Mouse (Mus musculus) layer of hippocampus, adult 2 months (tissue): ENCODE data around the gene 4933417A18Rik. TPM values are rescaled to one million over a fixed set of nuclear protein-coding genes. Genes with fewer than 3 reads are reported as not detected.
A peak's percentile ranks its signal among the peaks of the same experiment; 100 is the strongest.
"Not testable (repeated sequence)": the region's sequence is repeated elsewhere in the genome, so short reads cannot be mapped to it uniquely, and the experiment has no call there.

ENCODE experiments used
- DNase-seq, 2 experiments: peaks; one replicate each; pipeline ENCODE4 v3.0.0; 2022; ENCODE audit warnings: low spot score in 2 of 2
- H3K27ac ChIP-seq: fragments of 200-600 bp; 2 replicates; pipeline ENCODE4 v1.8.1; 2022
- H3K4me3 ChIP-seq: fragments of 200-600 bp; 2 replicates; pipeline ENCODE4 v1.8.1; 2022; ENCODE audit warnings: mild to moderate bottlenecking
- CTCF ChIP-seq: fragments of 200-600 bp; conservative IDR thresholded peaks from 2 replicates; pipeline ENCODE4 v1.8.1; 2022; ENCODE audit warnings: antibody characterized with exemption, mild to moderate bottlenecking, moderate library complexity
- total RNA-seq, 2 experiments: library from RNA; stranded (reverse); gene quantifications; 2 replicates each; pipeline ENCODE4 v1.2.3; 2021

4933417A18Rik gene
- total RNA-seq, 2 experiments from 2014 or later = not detected

DNA sequence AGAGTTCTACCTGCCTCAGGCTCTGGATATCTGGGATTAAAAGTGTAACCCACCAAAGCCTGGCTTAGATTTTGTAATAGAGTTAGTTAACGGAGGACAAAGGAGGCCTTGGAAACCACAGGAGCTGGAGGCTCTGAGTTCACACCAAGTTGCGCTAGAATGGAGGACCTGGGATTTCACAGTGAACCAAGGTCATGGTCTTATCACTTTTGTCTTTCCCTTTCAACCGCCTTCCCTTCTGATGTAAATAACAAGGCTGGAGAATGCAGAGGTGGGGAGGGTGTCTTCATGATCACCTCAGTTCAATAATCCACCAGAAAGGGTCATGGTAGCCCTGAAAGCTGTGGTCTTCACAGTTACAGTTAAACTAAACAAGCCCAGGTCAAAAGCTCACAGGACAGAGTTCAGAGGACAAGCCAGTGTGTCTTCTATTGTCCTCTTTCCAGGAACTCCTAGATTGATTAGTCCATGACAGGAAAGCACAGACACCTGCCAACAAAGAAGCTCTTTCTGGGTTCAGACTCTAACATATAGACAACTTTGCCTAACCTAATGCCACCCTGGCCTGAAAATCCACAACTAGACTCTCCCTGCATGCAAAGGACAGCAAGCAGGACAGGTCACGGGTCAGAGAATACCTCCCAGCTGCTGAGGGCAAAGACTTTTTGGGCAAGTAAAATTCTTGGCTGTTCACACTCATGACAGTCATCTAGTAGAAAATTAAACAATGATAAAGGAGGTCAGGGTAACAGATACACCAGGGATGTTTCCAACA lies 37.0 kb downstream of the 4933417A18Rik start:
- no peak for DNase-seq
- TF ChIP-seq CTCF = no peak
- Histone ChIP-seq H3K27ac (no peak overlapping the region), H3K4me3 (no peak overlapping the region)

DNA sequence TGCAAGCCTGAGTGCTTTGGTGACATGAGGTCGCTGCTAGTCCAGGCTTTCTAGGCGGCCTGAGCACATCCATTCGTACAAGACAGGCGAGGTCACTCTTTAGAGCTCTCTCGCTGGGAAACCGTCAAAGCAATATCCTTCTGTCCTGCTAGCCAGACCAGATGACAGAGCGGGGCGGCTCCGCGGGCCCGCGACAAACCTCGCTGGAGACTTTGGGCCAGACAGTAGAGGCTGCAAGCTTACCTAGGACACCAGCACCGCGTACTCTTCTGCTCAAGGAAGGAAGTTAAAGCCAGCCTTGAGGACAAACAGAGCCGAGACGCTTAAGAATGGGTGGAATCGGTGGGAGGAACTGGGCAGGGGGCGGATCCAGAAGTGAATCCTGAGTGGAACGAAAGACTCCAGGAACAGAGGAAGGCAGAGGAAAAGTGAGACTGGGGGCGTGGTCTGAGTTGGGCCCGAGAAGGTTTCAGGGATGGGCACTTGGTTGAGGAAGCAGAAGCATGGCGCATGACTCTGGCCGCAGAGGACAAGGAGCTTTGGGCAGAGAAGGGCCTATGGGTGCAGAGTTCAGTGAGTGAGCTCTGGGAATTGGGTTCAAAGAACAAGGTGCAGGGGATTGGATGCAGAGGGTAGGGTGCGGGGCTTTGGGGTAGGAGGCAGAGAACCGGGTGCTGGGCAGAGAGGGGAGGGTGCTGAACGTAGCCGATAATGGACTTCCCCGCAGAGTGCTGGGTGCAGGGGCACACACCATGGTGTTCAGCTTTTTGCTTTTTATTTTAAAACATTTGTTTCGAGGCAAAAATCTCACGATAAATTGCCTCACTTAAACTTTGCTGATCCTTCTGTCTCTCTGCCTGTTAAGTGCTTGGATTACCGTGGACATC lies 39.5 kb downstream of the 4933417A18Rik start, which contains the start of gene Eci3:
Gene Eci3, minus strand, starts transcription at position 300 of the 887 bp plus-strand sequence.
- no peak for DNase-seq
- peak within 1 kb of the TSS; percentile 43 for H3K4me3 ChIP-seq
- H3K27ac ChIP-seq = no peak within 1 kb of the TSS
- no peak for TF ChIP-seq CTCF

DNA sequence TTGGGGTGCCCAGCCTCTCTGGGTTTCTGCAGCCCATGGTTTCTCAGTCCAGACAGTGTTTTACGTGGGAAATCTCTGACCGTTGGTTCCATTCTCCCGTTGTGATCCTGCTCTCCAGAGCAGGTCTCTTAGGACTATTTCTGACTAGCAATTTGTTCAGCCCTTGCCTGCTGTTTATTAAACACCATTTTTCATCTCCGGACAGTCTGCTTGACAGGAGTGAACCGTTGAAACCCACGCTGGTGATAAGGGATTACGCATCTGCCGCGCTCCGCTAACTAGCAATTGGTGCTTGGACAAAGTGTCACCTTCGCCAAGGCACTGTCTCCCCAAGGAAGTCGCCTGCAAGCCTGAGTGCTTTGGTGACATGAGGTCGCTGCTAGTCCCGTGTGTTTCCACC lies 40.2 kb downstream of the 4933417A18Rik start:
- Histone ChIP-seq H3K4me3 (peak overlapping the region; percentile 43), H3K27ac (no peak overlapping the region)
- no peak for TF ChIP-seq CTCF
- no peak for DNase-seq

DNA sequence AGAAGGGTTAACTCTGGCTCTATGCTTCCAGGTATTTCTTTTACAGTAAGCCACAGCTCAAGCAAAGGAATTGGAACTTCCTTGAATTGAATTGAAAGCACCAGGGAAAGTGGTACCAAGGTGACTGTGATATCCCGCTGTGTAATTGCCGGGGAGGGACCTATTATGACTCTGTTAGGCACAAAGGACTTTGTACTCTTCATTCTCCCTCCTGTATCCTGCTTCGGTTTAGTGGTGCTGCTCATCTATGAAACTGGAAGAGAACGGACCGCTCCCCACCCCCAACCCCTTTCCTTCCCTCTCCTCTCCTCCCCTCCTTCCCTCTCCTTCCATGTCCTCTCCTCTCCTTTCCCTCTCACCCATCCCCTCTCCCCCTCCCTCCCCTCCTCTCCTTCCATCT lies 40.7 kb downstream of the 4933417A18Rik start:
- Histone ChIP-seq H3K27ac (no peak overlapping the region), H3K4me3 (peak overlapping the region; percentile 43)
- no peak for TF ChIP-seq CTCF
- DNase-seq = no peak

- H3K4me3 ChIP-seq, H3K27ac ChIP-seq, DNase-seq: not testable (repeated sequence)
Observed at GRCm38 (mm10) chr13:34965647-34966046, 41.4 kb downstream of the 4933417A18Rik start.

DNA sequence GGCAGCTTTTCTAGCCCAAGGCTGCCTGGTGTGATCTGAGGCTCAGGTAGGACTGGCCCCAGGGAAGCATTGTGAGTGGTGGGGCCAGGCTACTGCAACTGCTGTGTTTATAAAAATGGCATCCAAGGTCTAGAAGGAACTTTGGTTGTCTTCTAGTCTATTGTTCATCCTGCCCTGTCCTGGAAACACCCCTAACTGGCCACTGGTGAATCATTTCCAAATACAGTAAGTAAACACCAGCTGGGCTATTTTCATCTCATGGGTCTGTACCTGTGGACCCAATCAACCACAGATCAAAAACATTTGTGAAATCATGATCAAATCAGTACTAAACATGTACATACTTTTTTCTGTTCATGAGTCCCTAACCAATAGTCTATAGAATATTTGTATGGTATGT lies 48.2 kb downstream of the 4933417A18Rik start:
- H3K4me3 ChIP-seq, H3K27ac ChIP-seq, DNase-seq: not testable (repeated sequence)

- H3K4me3 ChIP-seq = no peak overlapping the region
- DNase-seq = no peak
- TF ChIP-seq CTCF = peak; percentile 86
- no peak overlapping the region for H3K27ac ChIP-seq
Observed at GRCm38 (mm10) chr13:34973149-34973548, 48.9 kb downstream of the 4933417A18Rik start.

DNA sequence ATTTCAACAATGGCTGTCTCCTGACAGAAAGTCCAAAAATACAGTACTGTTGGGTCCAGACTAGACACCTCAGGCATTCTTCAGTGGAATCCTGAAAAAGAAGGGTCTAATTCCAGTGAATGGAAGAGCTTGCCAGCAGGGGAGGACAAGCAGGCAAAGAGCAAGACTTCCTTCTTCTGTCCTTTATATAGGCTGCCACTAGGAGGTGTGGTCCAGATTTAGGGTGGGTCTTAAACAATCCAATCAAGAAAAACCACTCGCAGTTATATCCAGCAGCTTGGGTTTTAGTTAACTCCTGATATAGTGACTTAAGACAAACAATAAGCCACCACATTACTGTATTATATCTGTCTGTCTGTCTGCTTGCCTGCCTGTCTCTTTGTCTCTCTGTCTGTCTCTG lies 49.6 kb downstream of the 4933417A18Rik start:
- Histone ChIP-seq H3K4me3 (no peak overlapping the region), H3K27ac (no peak overlapping the region)
- DNase-seq = no peak
- TF ChIP-seq CTCF = no peak; the same call in 1 of the 2 replicates

DNA sequence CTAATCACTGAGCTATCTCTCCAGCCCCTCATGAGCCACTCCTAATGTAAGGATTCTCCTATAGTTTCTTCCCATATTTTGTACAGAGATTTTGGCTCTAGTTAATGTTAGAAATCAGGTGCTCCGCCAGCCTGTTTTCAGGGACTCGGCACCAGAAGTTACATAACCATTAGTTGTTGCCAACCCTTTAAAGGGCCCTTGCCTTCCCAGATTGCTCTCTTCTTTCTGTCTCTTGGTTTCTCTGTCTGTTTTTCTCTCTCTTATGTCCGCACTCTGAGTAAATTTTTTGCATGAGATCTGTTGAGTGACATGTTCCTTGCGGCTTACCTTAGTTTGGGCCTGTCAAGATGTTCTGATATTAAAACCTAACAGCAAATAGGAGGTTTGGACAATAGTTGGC lies 51.9 kb downstream of the 4933417A18Rik start:
- Histone ChIP-seq H3K4me3 (no peak overlapping the region), H3K27ac (no peak overlapping the region)
- TF ChIP-seq CTCF = no peak
- no peak for DNase-seq

GRCm38 (mm10) chr13:34977410-34977809 lies 53.2 kb downstream of the 4933417A18Rik start:
- no peak for TF ChIP-seq CTCF
- Histone ChIP-seq H3K27ac (no peak overlapping the region), H3K4me3 (no peak overlapping the region)
- no peak for DNase-seq

GRCm38 (mm10) chr13:34978635-34979034 lies 54.4 kb downstream of the 4933417A18Rik start:
- not testable (repeated sequence) for DNase-seq, H3K27ac ChIP-seq, H3K4me3 ChIP-seq

- DNase-seq, H3K27ac ChIP-seq, H3K4me3 ChIP-seq: not testable (repeated sequence)
Observed at GRCm38 (mm10) chr13:34983479-34983878, 59.3 kb downstream of the 4933417A18Rik start.

DNA sequence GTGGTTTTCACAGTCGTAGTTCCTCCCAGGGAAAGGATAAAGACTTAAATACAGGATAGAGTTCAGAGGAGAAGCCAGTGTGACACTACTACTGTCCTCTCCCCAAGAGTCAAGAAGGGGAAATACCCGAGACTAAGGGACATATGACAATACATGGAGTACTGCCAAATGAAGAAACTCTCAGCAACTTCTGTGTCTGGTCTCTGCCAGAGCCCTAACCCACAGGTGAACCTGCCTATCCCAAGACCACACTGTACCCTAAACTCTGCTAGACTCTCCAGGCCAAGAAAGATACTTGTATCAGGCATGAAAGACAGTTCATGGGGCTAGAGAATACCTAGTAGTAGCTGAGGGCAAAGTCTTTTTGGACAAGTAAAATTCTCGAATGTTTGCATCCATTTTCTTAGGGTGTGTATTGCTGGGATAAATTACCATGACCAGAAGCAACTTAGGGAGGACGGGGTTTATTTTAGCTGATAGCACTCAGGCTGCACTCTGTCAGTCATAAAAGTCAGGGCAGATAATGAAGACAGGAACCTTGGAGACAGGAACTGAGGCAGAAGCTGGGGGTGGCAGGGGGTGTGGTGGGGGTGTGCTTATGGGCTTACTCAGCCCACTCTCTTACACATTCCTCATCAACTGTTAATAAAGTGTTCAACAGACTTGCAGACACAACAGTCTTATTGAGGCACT lies 67.5 kb downstream of the 4933417A18Rik start:
- no peak for TF ChIP-seq CTCF
- Histone ChIP-seq H3K27ac (no peak overlapping the region), H3K4me3 (no peak overlapping the region)
- DNase-seq = no peak
